In genomic region chr11:119678427-119678826, GRCm38 (mm10) we compare ENCODE assay signal across 23 mouse cellular contexts.
DNase-seq lines count a peak whose midpoint lies in the region; ATAC-seq and TF ChIP-seq lines count a peak whose summit lies in the region.
"Had no signal": no experiment of that assay in that cellular context is flagged by ENCODE, and none has a peak within 500 bp of the region (broad histone marks: within the 10 kb centered on the region; RNA-seq: fewer than 3 reads in every experiment).

No protein-coding gene starts in this region.

- TF ChIP-seq EP300 in stomach, postnatal 0 days (optimal IDR thresholded peaks at IDR 0.05): no peak

- H3K27ac ChIP-seq in forebrain, embryonic 13.5 days: no peak overlapping the region
- no peak overlapping the region for H3K27ac ChIP-seq in forebrain, embryonic 12.5 days
- no peak overlapping the region for H3K27ac ChIP-seq in layer of hippocampus, adult 2 months
- H3K27ac ChIP-seq in stomach, postnatal 0 days (replicated peaks): no peak overlapping the region
- H3K27ac ChIP-seq: heart, embryonic 10.5 days; hindbrain, embryonic 14.5 days; limb, embryonic 12.5 days; midbrain, embryonic 12.5 days; neural tube, embryonic 15.5 days had no signal

- H3K4me2 ChIP-seq in forebrain, embryonic 13.5 days: no peak overlapping the region
- H3K4me2 ChIP-seq in forebrain, embryonic 12.5 days: no peak overlapping the region
- no peak overlapping the region for H3K4me2 ChIP-seq in stomach, postnatal 0 days (replicated peaks; ENCODE audit: low read depth)
- H3K4me2 ChIP-seq: hindbrain, embryonic 14.5 days; limb, embryonic 12.5 days; liver, embryonic 11.5 days; midbrain, embryonic 12.5 days; neural tube, embryonic 15.5 days had no signal

- H3K4me3 ChIP-seq in forebrain, embryonic 13.5 days: no peak overlapping the region
- H3K4me3 ChIP-seq in forebrain, embryonic 12.5 days (replicated peaks): no peak overlapping the region
- no peak overlapping the region for H3K4me3 ChIP-seq in layer of hippocampus, adult 2 months
- no peak overlapping the region for H3K4me3 ChIP-seq in stomach, postnatal 0 days (ENCODE audit: low read depth, low read length)
- H3K4me3 ChIP-seq: heart, embryonic 10.5 days; limb, embryonic 12.5 days; midbrain, embryonic 12.5 days; neural tube, embryonic 15.5 days had no signal

- H3K9ac ChIP-seq in forebrain, embryonic 13.5 days: no peak overlapping the region
- H3K9ac ChIP-seq in forebrain, embryonic 12.5 days: no peak overlapping the region
- no peak overlapping the region for H3K9ac ChIP-seq in stomach, postnatal 0 days (ENCODE audit: low read length)
- H3K9ac ChIP-seq: hindbrain, embryonic 14.5 days; limb, embryonic 12.5 days; liver, postnatal 0 days; midbrain, embryonic 12.5 days; neural tube, embryonic 15.5 days had no signal

- H3K4me1 ChIP-seq in forebrain, embryonic 13.5 days: peaks cover 19% of the 10 kb centered on the region
- peaks cover 5% of the 10 kb centered on the region; the same call in 1 of the 2 replicates for H3K4me1 ChIP-seq in forebrain, embryonic 12.5 days
- H3K4me1 ChIP-seq in stomach, postnatal 0 days (replicated peaks; ENCODE audit: control insufficient read depth, insufficient read depth): no peaks in the 10 kb centered on the region
- H3K4me1 ChIP-seq: midbrain, embryonic 12.5 days had no signal

- WGBS in forebrain, embryonic 13.5 days: 94% methylated on average over 5 of the region's 5 CpGs
- 91% methylated on average over 5 of the region's 5 CpGs for WGBS in forebrain, embryonic 12.5 days
- 78% methylated on average over 5 of the region's 5 CpGs for WGBS in stomach, postnatal 0 days

- H3K9me3 ChIP-seq in forebrain, embryonic 13.5 days (replicated peaks): no peaks in the 10 kb centered on the region
- 0 out of 2 replicates have a peak, but pooled peaks cover 3% of the 10 kb centered on the region for H3K9me3 ChIP-seq in forebrain, embryonic 12.5 days
- no peaks in the 10 kb centered on the region for H3K9me3 ChIP-seq in stomach, postnatal 0 days (ENCODE audit: control insufficient read depth, low read length)
- H3K9me3 ChIP-seq: heart, embryonic 10.5 days; neural tube, embryonic 15.5 days had no signal

- no peaks in the 10 kb centered on the region for H3K27me3 ChIP-seq in forebrain, embryonic 13.5 days
- H3K27me3 ChIP-seq in forebrain, embryonic 12.5 days: no peaks in the 10 kb centered on the region
- H3K27me3 ChIP-seq in stomach, postnatal 0 days (ENCODE audit: control insufficient read depth, insufficient read depth, low read length): no peaks in the 10 kb centered on the region
- H3K27me3 ChIP-seq: limb, embryonic 12.5 days; midbrain, embryonic 12.5 days; neural tube, embryonic 15.5 days had no signal

- no peak for TF ChIP-seq CTCF in layer of hippocampus, adult 2 months (conservative IDR thresholded peaks at IDR 0.05)
- TF ChIP-seq CTCF in stomach, postnatal 0 days (IDR thresholded peaks at IDR 0.05; ENCODE audit: low read depth): no peak

- DNase-seq in layer of hippocampus, adult 2 months (ENCODE audit: low spot score in 2 of 2): peak; percentile 31 to 34
- DNase-seq in layer of hippocampus, adult 9-10 months (ENCODE audit: low spot score): no peak
- peak; percentile 67 to 78 for DNase-seq in right cerebral cortex, postnatal 10 days (ENCODE audit: low spot score in 2 of 2)
- no peak for DNase-seq in right cerebral cortex, adult 2 months (ENCODE audit: low spot score in 2 of 2)
- peak; percentile 26 to 36 for DNase-seq in right cerebral cortex, postnatal 36 days (ENCODE audit: low spot score in 2 of 2)
- no peak for DNase-seq in stomach, postnatal 0 days (ENCODE audit: low spot score)
- DNase-seq: adrenal gland, postnatal 10 days; cerebellum, adult 8-10 months; heart, postnatal 4 days; kidney, adult 18-20 months; kidney, postnatal 4 days; liver, postnatal 0 days; thymus, postnatal 25 days had no signal

- peak; percentile 38; the same call in 1 of the 2 replicates for ATAC-seq in forebrain, embryonic 13.5 days
- no peak for ATAC-seq in forebrain, embryonic 12.5 days (ENCODE audit: low FRiP score)
- no peak for ATAC-seq in stomach, postnatal 0 days (ENCODE audit: low FRiP score, low TSS enrichment)
- ATAC-seq: inflammation-experienced regulatory T-cells, adult 6 months; liver, postnatal 0 days; lung, postnatal 0 days had no signal

- H3K36me3 ChIP-seq in forebrain, embryonic 13.5 days (ENCODE audit: poor library complexity, severe bottlenecking): no peaks in the 10 kb centered on the region
- H3K36me3 ChIP-seq in forebrain, embryonic 12.5 days (replicated peaks): no peaks in the 10 kb centered on the region
- H3K36me3 ChIP-seq in stomach, postnatal 0 days (ENCODE audit: control insufficient read depth, insufficient read depth, low read length): no peaks in the 10 kb centered on the region
- H3K36me3 ChIP-seq: midbrain, embryonic 12.5 days; neural tube, embryonic 15.5 days had no signal

Comparison
In these comparisons a context has a peak if more than half of its experiments do, and no peak if none do; other contexts are left out.
1. DNase-seq: peak in layer of hippocampus, adult 2 months (2 of 2), right cerebral cortex, postnatal 10 days (2 of 2) and right cerebral cortex, postnatal 36 days (2 of 2); none in layer of hippocampus, adult 9-10 months (single experiment), right cerebral cortex, adult 2 months (0 of 2) and stomach, postnatal 0 days (single experiment).